Mouse (Mus musculus): ENCODE measurements at regions not wholly inside any gene's neighbourhood (a gene's known extent, or its start where the extent isn't known, plus 50 kb on each side); places are given as distances from the start of the nearest gene placed in this dataset.

- H3K4me1 ChIP-seq (ENCODE audit: control insufficient read depth, insufficient read depth, insufficient read length, low read length): no peaks in the 10 kb centered on the region
- WGBS: 55% methylated on average over 2 of the region's 2 CpGs
- no peak overlapping the region for H3K27ac ChIP-seq (ENCODE audit: insufficient read depth, low read depth, low read length)
- H3K4me3 ChIP-seq (ENCODE audit: low read depth, low read length): no peak overlapping the region
- no peaks in the 10 kb centered on the region for H3K27me3 ChIP-seq (ENCODE audit: control insufficient read depth, insufficient read depth, low read length)
- TF ChIP-seq POLR2A (IDR thresholded peaks at IDR 0.05; ENCODE audit: low read depth, low read length) (no peak), CTCF (IDR thresholded peaks at IDR 0.05; ENCODE audit: extremely low read depth, insufficient read length, insufficient replicate concordance, low read depth, low read length) (no peak)
- H3K36me3 ChIP-seq (ENCODE audit: control insufficient read depth, insufficient read depth, low read length): no peaks in the 10 kb centered on the region
These were observed 64.2 kb upstream of the Irx6 start for GRCm38 (mm10) chr8:92609908-92610307.

- WGBS: 61% methylated on average over 6 of the region's 6 CpGs
- Histone ChIP-seq H3K27ac (ENCODE audit: insufficient read depth, low read depth, low read length) (no peak overlapping the region), H3K27me3 (ENCODE audit: control insufficient read depth, insufficient read depth, low read length) (no peaks in the 10 kb centered on the region), H3K4me3 (ENCODE audit: low read depth, low read length) (no peak overlapping the region), H3K36me3 (ENCODE audit: control insufficient read depth, insufficient read depth, low read length) (no peaks in the 10 kb centered on the region), H3K4me1 (ENCODE audit: control insufficient read depth, insufficient read depth, insufficient read length, low read length) (no peaks in the 10 kb centered on the region)
- TF ChIP-seq CTCF (IDR thresholded peaks at IDR 0.05; ENCODE audit: extremely low read depth, insufficient read length, insufficient replicate concordance, low read depth, low read length) (no peak), POLR2A (IDR thresholded peaks at IDR 0.05; ENCODE audit: low read depth, low read length) (no peak)
These were observed 63.5 kb upstream of the Irx6 start for GRCm38 (mm10) chr8:92610487-92611059.

DNA sequence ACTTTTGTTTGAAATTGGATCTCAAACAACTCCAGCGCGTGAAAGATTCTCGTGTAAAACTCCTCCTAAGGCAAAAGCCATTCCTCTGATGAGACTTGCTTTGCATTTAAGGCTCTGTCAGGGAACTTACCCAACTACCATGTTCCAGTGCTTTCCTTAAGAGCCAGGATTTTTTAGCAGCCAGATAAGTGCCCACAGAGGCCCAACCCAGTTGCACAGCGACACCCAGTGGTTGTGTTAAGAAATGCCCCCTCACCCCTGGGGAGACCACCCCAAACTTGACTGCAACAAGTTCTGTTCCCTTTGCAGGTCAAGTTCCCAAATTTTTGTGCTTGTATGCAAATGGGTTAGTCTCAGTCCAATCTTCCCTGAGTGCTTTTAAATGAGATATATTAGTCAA, 60.6 kb upstream of the Irx6 start:
- WGBS: 47% methylated on average over 4 of the region's 4 CpGs
- TF ChIP-seq POLR2A (IDR thresholded peaks at IDR 0.05; ENCODE audit: low read depth, low read length) (no peak), CTCF (IDR thresholded peaks at IDR 0.05; ENCODE audit: extremely low read depth, insufficient read length, insufficient replicate concordance, low read depth, low read length) (peak; percentile 26; the same call in 1 of the 2 replicates)
- no peaks in the 10 kb centered on the region for H3K36me3 ChIP-seq (ENCODE audit: control insufficient read depth, insufficient read depth, low read length)

GRCm38 (mm10) chr8:92616341-92617115, 57.6 kb upstream of the Irx6 start:
- Histone ChIP-seq H3K27ac (ENCODE audit: insufficient read depth, low read depth, low read length) (no peak overlapping the region), H3K27me3 (ENCODE audit: control insufficient read depth, insufficient read depth, low read length) (no peaks in the 10 kb centered on the region), H3K36me3 (ENCODE audit: control insufficient read depth, insufficient read depth, low read length) (no peaks in the 10 kb centered on the region), H3K4me1 (ENCODE audit: control insufficient read depth, insufficient read depth, insufficient read length, low read length) (no peaks in the 10 kb centered on the region), H3K4me3 (ENCODE audit: low read depth, low read length) (no peak overlapping the region)
- 57% methylated on average over 10 of the region's 10 CpGs for WGBS
- TF ChIP-seq CTCF (IDR thresholded peaks at IDR 0.05; ENCODE audit: extremely low read depth, insufficient read length, insufficient replicate concordance, low read depth, low read length) (no peak), POLR2A (IDR thresholded peaks at IDR 0.05; ENCODE audit: low read depth, low read length) (no peak)

More for the DNA sequence above, 60.6 kb upstream of the Irx6 start:
- no peaks in the 10 kb centered on the region for H3K4me1 ChIP-seq (ENCODE audit: control insufficient read depth, insufficient read depth, insufficient read length, low read length)
- H3K4me3 ChIP-seq (ENCODE audit: low read depth, low read length): no peak overlapping the region
- no peak overlapping the region for H3K27ac ChIP-seq (ENCODE audit: insufficient read depth, low read depth, low read length)
- no peaks in the 10 kb centered on the region for H3K27me3 ChIP-seq (ENCODE audit: control insufficient read depth, insufficient read depth, low read length)

DNA sequence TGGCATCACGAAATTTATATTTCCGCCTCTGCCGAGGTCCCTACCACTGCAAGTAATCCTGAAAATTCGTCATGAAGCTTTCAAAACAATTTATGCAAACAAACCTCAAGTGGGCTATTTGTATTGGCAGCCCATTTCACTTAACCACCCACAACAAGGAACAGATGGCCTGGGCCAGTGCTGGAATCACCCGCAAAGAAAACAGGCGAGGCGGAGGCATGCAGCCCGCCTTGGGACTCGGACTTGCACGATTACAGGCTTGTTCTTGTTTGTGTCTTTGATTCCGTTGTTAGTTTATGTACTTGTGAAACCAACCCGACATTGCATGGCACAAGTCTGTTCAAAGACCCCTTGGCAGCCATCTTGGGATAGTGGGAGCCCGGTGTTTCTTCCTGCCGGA, 55.8 kb upstream of the Irx6 start:
- Histone ChIP-seq H3K27ac (ENCODE audit: insufficient read depth, low read depth, low read length) (no peak overlapping the region), H3K27me3 (ENCODE audit: control insufficient read depth, insufficient read depth, low read length) (no peaks in the 10 kb centered on the region), H3K4me1 (ENCODE audit: control insufficient read depth, insufficient read depth, insufficient read length, low read length) (no peaks in the 10 kb centered on the region), H3K36me3 (ENCODE audit: control insufficient read depth, insufficient read depth, low read length) (no peaks in the 10 kb centered on the region), H3K4me3 (ENCODE audit: low read depth, low read length) (no peak overlapping the region)
- TF ChIP-seq POLR2A (IDR thresholded peaks at IDR 0.05; ENCODE audit: low read depth, low read length) (no peak), CTCF (IDR thresholded peaks at IDR 0.05; ENCODE audit: extremely low read depth, insufficient read length, insufficient replicate concordance, low read depth, low read length) (no peak)
- WGBS: 78% methylated on average over 14 of the region's 14 CpGs
